Mouse (Mus musculus) thymus, adult 2 months (tissue): ENCODE measurements around the gene Slc50a1. TPM values are rescaled to one million over a fixed set of nuclear protein-coding genes. Genes with fewer than 3 reads are reported as not detected.

ENCODE experiments used
- DNase-seq: peaks from one replicate; pipeline ENCODE4 v3.0.0; 2021
- H3K27ac ChIP-seq: fragments of 200-500 bp; 2 replicates; pipeline ENCODE4 v1.5.1; 2012; ENCODE audit warnings: low read length, control low read depth; ENCODE audit not compliant: control insufficient read depth, insufficient read depth
- H3K27me3 ChIP-seq: fragments of 200-500 bp; 2 replicates; pipeline ENCODE4 v1.6.1; 2012; ENCODE audit warnings: mild to moderate bottlenecking, low read length, moderate library complexity, mixed read lengths; ENCODE audit not compliant: control insufficient read depth, insufficient read depth
- H3K36me3 ChIP-seq: fragments of 200-500 bp; 2 replicates; pipeline ENCODE4 v1.6.1; 2012; ENCODE audit warnings: mild to moderate bottlenecking, low read length, moderate library complexity; ENCODE audit not compliant: control insufficient read depth, insufficient read depth
- H3K4me1 ChIP-seq: fragments of 200-500 bp; replicated peaks from 2 replicates; pipeline ENCODE4 v1.6.1; 2012; ENCODE audit warnings: low read length; ENCODE audit not compliant: control insufficient read depth, insufficient read depth
- H3K4me3 ChIP-seq: fragments of 200-500 bp; 2 replicates; pipeline ENCODE4 v1.5.1; 2012; ENCODE audit warnings: mild to moderate bottlenecking, low read length, control low read depth, moderate library complexity; ENCODE audit not compliant: control insufficient read depth, insufficient read depth
- CTCF ChIP-seq: fragments of 200-500 bp; IDR thresholded peaks from 2 replicates; pipeline ENCODE4 v1.5.1; 2012; ENCODE audit warnings: mild to moderate bottlenecking, control low read depth, low read length, moderate library complexity, borderline replicate concordance; ENCODE audit not compliant: control insufficient read depth, poor library complexity, insufficient read depth; ENCODE audit errors: extremely low read depth
- POLR2A ChIP-seq: fragments of 200-500 bp; IDR thresholded peaks from 2 replicates; pipeline ENCODE4 v1.6.1; 2012; ENCODE audit warnings: mild to moderate bottlenecking, low read length, control low read depth, moderate library complexity; ENCODE audit not compliant: control insufficient read depth, poor library complexity, insufficient read depth; ENCODE audit errors: extremely low read depth
- WGBS: fragments of 180-500 bp; shearing (Covaris S2); methylation state at CpG from one replicate; pipeline ENCODE4 v1.1.7; 2018; 5-methylcytosine and 5-hydroxymethylcytosine counted together
- polyA plus RNA-seq: library from polyadenylated mRNA; depleted of rRNA; stranded (reverse); fragments of >200 nt; gene quantifications from 2 replicates; pipeline ENCODE4 v1.2.3, GENCODE M21; 2012

Slc50a1 gene
- polyA plus RNA-seq, 1 experiment, result 251 TPM

DNA sequence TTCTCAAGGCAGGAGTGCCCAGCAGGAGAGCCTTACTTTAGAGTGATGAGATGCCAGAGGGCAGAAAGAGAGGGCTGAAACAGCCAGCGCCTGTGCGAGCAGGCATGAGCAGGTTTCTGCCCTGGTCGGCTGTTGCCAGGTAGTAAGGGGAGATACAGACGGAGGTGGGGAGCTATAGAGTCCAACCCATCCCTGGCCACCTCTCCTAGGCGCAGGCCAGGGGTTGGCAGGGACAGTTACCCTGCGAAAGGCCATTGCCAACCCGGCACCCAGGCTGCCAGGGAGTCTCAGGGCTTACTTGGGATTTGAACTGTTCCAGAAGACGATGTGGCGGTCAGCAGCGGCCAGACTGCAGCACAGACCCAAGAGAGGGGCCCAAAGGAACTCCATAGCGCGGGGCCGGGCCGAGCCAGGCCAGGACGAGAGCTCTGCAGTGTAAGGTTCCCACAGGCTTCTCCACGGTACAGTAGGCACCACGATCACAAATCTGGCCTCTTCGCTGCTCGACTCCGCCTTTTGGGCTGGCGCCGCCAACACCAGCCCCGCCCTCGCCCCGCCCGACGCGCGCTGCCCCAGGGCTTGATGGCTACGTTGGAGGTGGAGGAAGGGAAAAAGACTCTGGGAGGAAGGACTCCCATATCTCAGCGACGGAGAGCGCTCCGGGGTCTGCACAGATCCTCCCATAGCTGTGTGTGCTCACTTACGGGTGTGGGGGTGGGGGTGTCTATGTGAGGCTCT lies 9.0 kb upstream of the Slc50a1 start:
- peak; percentile 14 for DNase-seq
- TF ChIP-seq CTCF (no peak), POLR2A (no peak)
- H3K4me3 ChIP-seq, result peak overlapping the region; percentile 19; the same call in 1 of the 2 replicates
- peaks cover 13% of the 10 kb centered on the region for H3K4me1 ChIP-seq
- WGBS, result 12% methylated on average over 35 of the region's 35 CpGs
- no peak overlapping the region for H3K27ac ChIP-seq
- H3K27me3 ChIP-seq, result peaks cover 21% of the 10 kb centered on the region
- H3K36me3 ChIP-seq, result no peaks in the 10 kb centered on the region

DNA sequence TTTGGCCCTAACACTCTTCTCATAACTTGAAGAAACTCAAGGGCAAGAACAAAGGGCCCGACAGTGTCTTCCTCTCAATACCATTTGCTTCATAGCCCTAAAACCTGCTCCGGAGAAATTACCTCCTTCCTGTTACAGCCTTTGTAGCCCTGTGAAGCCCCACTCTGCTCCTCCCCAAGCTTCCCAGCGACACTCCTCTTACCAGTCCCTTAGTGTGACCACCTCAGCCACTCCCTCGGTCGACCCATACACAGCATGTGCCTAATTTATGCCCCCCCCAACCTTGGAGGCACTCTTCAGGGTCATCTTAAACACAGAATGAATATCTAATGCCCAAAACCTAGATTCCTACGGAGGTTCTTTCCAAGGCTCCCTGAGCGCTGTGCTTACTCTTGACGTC lies 8.3 kb upstream of the Slc50a1 start:
- no peaks in the 10 kb centered on the region for H3K36me3 ChIP-seq
- DNase-seq, result no peak
- H3K27me3 ChIP-seq, result peaks cover 21% of the 10 kb centered on the region
- 58% methylated on average over 8 of the region's 8 CpGs for WGBS
- peaks cover 13% of the 10 kb centered on the region for H3K4me1 ChIP-seq
- no peak for TF ChIP-seq CTCF
- no peak for TF ChIP-seq POLR2A
- no peak overlapping the region for H3K27ac ChIP-seq
- no peak overlapping the region for H3K4me3 ChIP-seq

DNA sequence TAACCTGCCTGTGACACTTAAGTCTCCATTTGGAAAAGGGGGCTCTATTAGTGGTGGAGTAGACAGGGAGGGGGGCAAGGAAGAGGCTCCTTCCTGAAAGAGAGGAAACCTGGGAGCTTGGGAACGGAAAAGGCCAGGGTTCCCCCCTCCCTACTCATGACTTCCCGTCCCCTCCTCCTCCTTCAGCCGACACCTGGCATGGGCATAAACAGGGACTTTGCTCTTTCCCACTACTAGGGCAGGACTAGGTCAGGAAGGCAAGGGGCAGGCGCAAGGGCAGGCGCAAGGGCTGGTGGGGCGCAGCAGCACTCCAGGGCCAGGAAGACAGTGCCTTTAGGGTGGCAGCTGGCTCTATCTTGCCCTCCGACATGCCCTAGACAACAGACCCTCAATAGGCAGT lies 7.7 kb upstream of the Slc50a1 start:
- Histone ChIP-seq H3K4me1 (peaks cover 13% of the 10 kb centered on the region), H3K27me3 (peaks cover 21% of the 10 kb centered on the region), H3K36me3 (no peaks in the 10 kb centered on the region), H3K4me3 (peak overlapping the region; percentile 3; the same call in 1 of the 2 replicates), H3K27ac (no peak overlapping the region)
- WGBS, result 93% methylated on average over 7 of the region's 7 CpGs
- TF ChIP-seq POLR2A, result no peak
- no peak for TF ChIP-seq CTCF
- no peak for DNase-seq

DNA sequence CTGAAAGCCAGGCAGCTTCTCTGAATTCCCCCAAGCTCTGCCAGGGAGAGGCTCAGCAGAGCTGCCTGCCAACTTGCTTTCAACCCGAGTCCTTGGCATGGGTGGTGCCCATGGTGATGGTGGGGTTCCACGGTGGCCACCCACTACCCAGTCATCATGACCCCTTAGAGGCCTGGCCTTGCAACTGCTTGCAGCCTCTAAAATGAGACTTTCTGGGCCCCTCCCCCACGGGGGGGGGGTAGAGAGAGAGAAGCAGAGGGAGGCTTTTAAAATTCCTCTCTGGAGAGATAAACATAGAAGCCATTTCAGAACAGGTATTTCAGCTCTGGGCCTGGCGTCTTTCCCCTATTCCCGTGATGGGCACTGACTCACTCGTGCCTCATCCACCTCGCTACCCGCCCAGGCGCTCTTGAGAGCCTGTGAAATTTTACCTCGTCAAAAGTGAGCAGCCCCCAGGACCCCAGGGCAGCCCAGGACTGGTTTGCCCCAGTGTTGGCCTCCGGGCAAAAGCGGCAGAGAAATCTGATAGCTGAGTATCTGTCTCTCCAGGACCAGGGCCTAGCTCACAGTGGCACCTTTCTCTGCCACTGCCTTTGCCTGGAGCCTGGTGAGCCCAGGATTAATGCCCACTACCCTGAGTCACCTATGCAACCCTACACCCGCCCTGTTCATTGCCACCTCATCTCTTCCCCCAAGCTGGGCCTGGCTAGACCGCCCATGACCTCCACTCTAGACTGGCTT lies 7.1 kb upstream of the Slc50a1 start:
- Histone ChIP-seq H3K4me1 (peaks cover 13% of the 10 kb centered on the region), H3K27ac (no peak overlapping the region), H3K27me3 (peaks cover 21% of the 10 kb centered on the region), H3K4me3 (no peak overlapping the region), H3K36me3 (no peaks in the 10 kb centered on the region)
- WGBS, result 77% methylated on average over 14 of the region's 14 CpGs
- TF ChIP-seq CTCF, result no peak
- TF ChIP-seq POLR2A, result no peak
- DNase-seq, result no peak

DNA sequence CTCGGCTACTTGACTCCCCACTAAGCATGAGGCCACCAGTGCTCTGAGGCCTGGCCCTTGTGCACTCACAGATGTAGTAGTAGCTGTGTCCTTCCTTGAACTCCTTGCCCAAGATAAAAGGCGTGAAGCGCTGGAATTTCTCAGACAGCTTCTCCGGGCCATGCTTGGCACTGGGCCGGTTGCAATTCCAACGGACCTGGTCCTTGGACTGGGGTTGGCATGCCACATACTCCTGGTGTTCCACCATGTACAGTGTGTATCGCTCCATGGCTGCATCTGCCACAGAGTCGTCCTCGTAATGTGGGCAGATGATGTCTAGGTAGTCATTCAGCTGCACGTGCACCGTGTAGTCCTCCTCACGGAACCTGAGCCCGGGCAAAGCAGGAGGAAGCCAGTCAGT lies 5.7 kb upstream of the Slc50a1 start:
- Histone ChIP-seq H3K36me3 (no peaks in the 10 kb centered on the region), H3K27ac (no peak overlapping the region), H3K27me3 (peaks cover 13% of the 10 kb centered on the region; the same call in 1 of the 2 replicates), H3K4me1 (peaks cover 10% of the 10 kb centered on the region), H3K4me3 (no peak overlapping the region)
- WGBS, result 95% methylated on average over 13 of the region's 13 CpGs
- no peak for DNase-seq
- TF ChIP-seq CTCF (no peak), POLR2A (no peak)

DNA sequence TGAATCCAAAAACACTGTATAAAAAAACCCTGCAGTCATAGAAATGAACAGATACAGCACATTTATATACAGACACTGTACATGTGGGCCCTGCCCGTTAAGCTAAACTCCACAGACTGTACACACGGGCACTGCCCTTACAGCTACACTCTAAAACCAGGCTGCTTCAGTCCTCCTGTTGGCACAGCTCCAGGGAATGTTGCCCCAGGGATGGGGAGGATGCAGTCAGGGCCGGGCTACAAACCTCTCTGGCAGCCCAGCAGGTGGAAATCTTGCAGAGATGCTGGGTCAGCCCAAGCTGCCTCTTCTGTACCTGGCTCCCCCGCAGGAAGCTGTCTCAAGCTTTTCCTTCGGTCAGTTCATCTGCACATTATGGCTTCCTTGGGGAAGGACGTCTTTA lies 1.4 kb upstream of the Slc50a1 start:
- WGBS, result 90% methylated on average over 6 of the region's 6 CpGs
- Histone ChIP-seq H3K27me3 (no peaks in the 10 kb centered on the region; the same call in 1 of the 2 replicates), H3K36me3 (no peaks in the 10 kb centered on the region), H3K4me3 (no peak overlapping the region), H3K4me1 (peaks cover 23% of the 10 kb centered on the region), H3K27ac (no peak overlapping the region)
- TF ChIP-seq CTCF (no peak), POLR2A (no peak)
- DNase-seq, result no peak

DNA sequence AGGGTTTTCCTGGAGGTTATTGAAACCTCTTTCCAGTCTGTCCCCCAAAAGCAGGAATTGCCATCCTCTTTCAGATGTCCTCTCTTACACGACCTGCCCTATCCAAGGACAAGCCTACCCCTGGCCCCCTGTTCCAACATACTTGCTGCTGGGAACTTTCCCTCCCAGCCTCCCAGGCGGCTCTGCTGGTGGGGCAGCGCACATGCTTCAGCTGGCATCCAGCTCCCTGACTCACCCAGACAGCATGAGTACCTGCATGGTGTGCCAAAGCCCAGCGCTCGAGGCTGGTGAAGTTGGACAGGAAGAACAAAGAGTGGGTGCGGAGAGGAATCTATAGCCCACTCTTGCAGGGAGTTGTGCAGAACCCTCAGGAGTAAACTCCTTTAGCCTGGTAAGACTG lies 521 bp upstream of the Slc50a1 start:
- Histone ChIP-seq H3K36me3 (no peaks in the 10 kb centered on the region), H3K27me3 (no peaks in the 10 kb centered on the region), H3K4me3 (peak overlapping the region; percentile 69; the same call in 1 of the 2 replicates), H3K27ac (no peak overlapping the region), H3K4me1 (peaks cover 25% of the 10 kb centered on the region)
- DNase-seq, result no peak
- no peak for TF ChIP-seq POLR2A
- no peak for TF ChIP-seq CTCF
- 79% methylated on average over 6 of the region's 6 CpGs for WGBS
